Comparison of ENCODE assay signal across 11 mouse cellular contexts in the genomic region with DNA sequence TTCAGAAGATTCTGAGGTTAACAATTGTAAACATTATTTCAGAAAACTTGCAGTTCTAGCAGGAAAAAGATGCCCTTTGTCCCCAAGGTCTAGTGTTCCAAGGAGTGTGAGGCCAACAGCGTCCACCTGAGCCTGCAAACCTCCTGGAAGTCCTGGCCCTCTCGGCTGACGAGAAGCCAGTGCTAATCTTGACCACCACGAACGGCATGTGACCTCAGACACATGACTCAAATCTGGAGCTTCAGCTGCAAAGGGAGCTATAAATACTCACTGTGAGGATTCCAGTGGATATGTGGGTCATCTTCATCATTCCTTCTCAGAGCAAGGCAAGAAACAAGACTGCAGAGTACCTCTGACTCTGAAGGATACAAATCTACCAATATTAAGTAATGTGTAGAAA. TPM values are rescaled to one million over a fixed set of nuclear protein-coding genes. Genes with fewer than 3 reads are reported as not detected.
DNase-seq lines count a peak whose midpoint lies in the region; ATAC-seq and TF ChIP-seq lines count a peak whose summit lies in the region.
"Had no signal": no experiment of that assay in that cellular context is flagged by ENCODE, and none has a peak within 500 bp of the region (broad histone marks: within the 10 kb centered on the region; RNA-seq: fewer than 3 reads in every experiment).

No protein-coding gene starts in this region.

- no peaks in the 10 kb centered on the region for H3K9me3 ChIP-seq in liver, postnatal 0 days (ENCODE audit: low read length)
- H3K9me3 ChIP-seq in heart, embryonic 13.5 days: no peaks in the 10 kb centered on the region
- H3K9me3 ChIP-seq in hindbrain, embryonic 14.5 days (ENCODE audit: control insufficient read depth, low read length): no peaks in the 10 kb centered on the region
- H3K9me3 ChIP-seq: limb, embryonic 12.5 days; lung, embryonic 15.5 days; midbrain, embryonic 13.5 days; neural tube, embryonic 12.5 days had no signal

- no peak overlapping the region for H3K27ac ChIP-seq in liver, adult 2 months (replicated peaks; ENCODE audit: insufficient read depth, low read depth, low read length)
- no peak overlapping the region for H3K27ac ChIP-seq in liver, postnatal 0 days (ENCODE audit: low read depth)
- H3K27ac ChIP-seq in heart, embryonic 13.5 days (replicated peaks): peak overlapping the region; percentile 79
- no peak overlapping the region for H3K27ac ChIP-seq in hindbrain, embryonic 14.5 days
- H3K27ac ChIP-seq: limb, embryonic 12.5 days; lung, embryonic 15.5 days; midbrain, embryonic 13.5 days; neural tube, embryonic 12.5 days had no signal

- H3K79me2 ChIP-seq in liver, adult 2 months (ENCODE audit: control insufficient read depth, insufficient read depth, low read length): no peaks in the 10 kb centered on the region

- H3K4me3 ChIP-seq in liver, adult 2 months (ENCODE audit: insufficient read depth, low read depth, low read length): no peak overlapping the region
- H3K4me3 ChIP-seq in liver, postnatal 0 days (ENCODE audit: low read depth, low read length): no peak overlapping the region
- H3K4me3 ChIP-seq in heart, embryonic 13.5 days: no peak overlapping the region
- H3K4me3 ChIP-seq in hindbrain, embryonic 14.5 days (replicated peaks; ENCODE audit: low read length): no peak overlapping the region
- H3K4me3 ChIP-seq: limb, embryonic 12.5 days; lung, embryonic 15.5 days; midbrain, embryonic 13.5 days; neural tube, embryonic 12.5 days had no signal

- 72% methylated on average over 5 of the region's 5 CpGs for WGBS in liver, adult 2 months
- 60% methylated on average over 5 of the region's 5 CpGs for WGBS in liver, postnatal 0 days (ENCODE audit: insufficient replicate concordance)
- 24% methylated on average over 5 of the region's 5 CpGs for WGBS in heart, embryonic 13.5 days
- WGBS in hindbrain, embryonic 14.5 days: 89% methylated on average over 5 of the region's 5 CpGs

- no peak overlapping the region for H3K4me2 ChIP-seq in liver, postnatal 0 days (ENCODE audit: low read depth, low read length)
- peak overlapping the region; percentile 30 for H3K4me2 ChIP-seq in heart, embryonic 13.5 days
- H3K4me2 ChIP-seq in hindbrain, embryonic 14.5 days (replicated peaks): no peak overlapping the region
- H3K4me2 ChIP-seq: limb, embryonic 12.5 days; lung, embryonic 15.5 days; midbrain, embryonic 13.5 days; neural tube, embryonic 12.5 days had no signal

- no peak for ATAC-seq in liver, postnatal 0 days
- ATAC-seq in heart, embryonic 13.5 days (ENCODE audit: extremely low read depth, insufficient number of reproducible peaks, low FRiP score, low TSS enrichment): no peak
- ATAC-seq in hindbrain, embryonic 14.5 days (ENCODE audit: low FRiP score): no peak
- ATAC-seq: midbrain, embryonic 13.5 days had no signal

- TF ChIP-seq CTCF in liver, adult 2 months (IDR thresholded peaks at IDR 0.05; ENCODE audit: low read depth, low read length): no peak
- TF ChIP-seq CTCF in liver, postnatal 0 days (IDR thresholded peaks at IDR 0.05; ENCODE audit: low read depth): no peak

- no peak for TF ChIP-seq EP300 in liver, postnatal 0 days (IDR thresholded peaks at IDR 0.05; ENCODE audit: low read depth)

- peak; percentile 17 for DNase-seq in liver, adult 2 months (ENCODE audit: extremely low read depth, low read depth, low spot score)
- no peak for DNase-seq in liver, postnatal 0 days
- DNase-seq in kidney, adult 8-10 months: peak; percentile 90 to 91
- no peak for DNase-seq in adrenal gland, postnatal 36 days
- no peak for DNase-seq in adipocyte (ENCODE audit: low spot score)
- DNase-seq in hindbrain, embryonic 14.5 days (ENCODE audit: low spot score): no peak

- H3K27me3 ChIP-seq in liver, adult 2 months (ENCODE audit: control insufficient read depth, insufficient read depth, low read length): no peaks in the 10 kb centered on the region
- H3K27me3 ChIP-seq in liver, postnatal 0 days (ENCODE audit: insufficient read depth, low read length): no peaks in the 10 kb centered on the region
- H3K27me3 ChIP-seq in heart, embryonic 13.5 days (replicated peaks): no peaks in the 10 kb centered on the region
- H3K27me3 ChIP-seq in hindbrain, embryonic 14.5 days (ENCODE audit: control insufficient read depth, insufficient read depth, low read length): no peaks in the 10 kb centered on the region
- H3K27me3 ChIP-seq: limb, embryonic 12.5 days; lung, embryonic 15.5 days; midbrain, embryonic 13.5 days; neural tube, embryonic 12.5 days had no signal

- no peaks in the 10 kb centered on the region; the same call in 1 of the 2 replicates for H3K36me3 ChIP-seq in liver, adult 2 months (ENCODE audit: control insufficient read depth, insufficient read depth, low read length)
- no peaks in the 10 kb centered on the region; the same call in 1 of the 2 replicates for H3K36me3 ChIP-seq in liver, postnatal 0 days (replicated peaks; ENCODE audit: insufficient read depth, low read length)
- peaks cover 33% of the 10 kb centered on the region for H3K36me3 ChIP-seq in heart, embryonic 13.5 days
- H3K36me3 ChIP-seq in hindbrain, embryonic 14.5 days (replicated peaks; ENCODE audit: control insufficient read depth, insufficient read depth): peaks cover 52% of the 10 kb centered on the region

- no peak for TF ChIP-seq POLR2A in liver, adult 2 months (IDR thresholded peaks at IDR 0.05; ENCODE audit: extremely low read depth, insufficient read depth, low read length)

- H3K4me1 ChIP-seq in liver, adult 2 months (ENCODE audit: control insufficient read depth, insufficient read depth, low read length): peaks cover 6% of the 10 kb centered on the region; the same call in 1 of the 2 replicates
- peaks cover 9% of the 10 kb centered on the region for H3K4me1 ChIP-seq in liver, postnatal 0 days (ENCODE audit: insufficient read depth)
- H3K4me1 ChIP-seq in heart, embryonic 13.5 days: peaks cover 38% of the 10 kb centered on the region
- H3K4me1 ChIP-seq in hindbrain, embryonic 14.5 days (replicated peaks; ENCODE audit: control insufficient read depth, insufficient read depth, low read length): no peaks in the 10 kb centered on the region
- H3K4me1 ChIP-seq: limb, embryonic 12.5 days; lung, embryonic 15.5 days; midbrain, embryonic 13.5 days; neural tube, embryonic 12.5 days had no signal

- no peak overlapping the region for H3K9ac ChIP-seq in liver, adult 2 months (ENCODE audit: low read depth, low read length)
- H3K9ac ChIP-seq in liver, postnatal 0 days (replicated peaks): no peak overlapping the region
- no peak overlapping the region for H3K9ac ChIP-seq in heart, embryonic 13.5 days
- H3K9ac ChIP-seq in hindbrain, embryonic 14.5 days: no peak overlapping the region
- H3K9ac ChIP-seq: limb, embryonic 12.5 days; lung, embryonic 15.5 days; midbrain, embryonic 13.5 days; neural tube, embryonic 12.5 days had no signal

RNA-seq across cellular contexts. Expression of a gene that starts 32.4 kb away (rescaled TPM):
- total RNA-seq in liver, adult 2 months (2014; rRNA removed): 1.8 and 3.0 TPM in 2 replicates
- polyA plus RNA-seq in liver, adult 2 months (2012; rRNA removed): 16.8 and 23.3 TPM in 2 replicates
- polyA plus RNA-seq in liver, postnatal 0 days (2015; fragmentation: Nextera tagmentation; extraction: Ambion mirVana): 6.6 and 8.3 TPM in 2 replicates
- polyA plus RNA-seq in heart, embryonic 13.5 days (2015; fragmentation: Nextera tagmentation; extraction: Ambion mirVana): 9.3 and 10.6 TPM in 2 replicates
- 10 to 100 TPM; 16.7 to 23.8 TPM for total RNA-seq in adrenal gland, postnatal 36 days (2021)
- 21.5 and 27.5 TPM in 2 replicates for polyA plus RNA-seq in hindbrain, embryonic 14.5 days (2014; fragmentation: Nextera tagmentation; extraction: Ambion mirVana)

RNA-seq across cellular contexts. Expression of a gene that starts 51.4 kb away (rescaled TPM):
- total RNA-seq in liver, adult 2 months (2014; rRNA removed): 4.6 and 7.7 TPM in 2 replicates
- polyA plus RNA-seq in liver, adult 2 months (2012; rRNA removed): 11.1 and 13.2 TPM in 2 replicates
- polyA plus RNA-seq in liver, postnatal 0 days (2015; fragmentation: Nextera tagmentation; extraction: Ambion mirVana): 1.7 TPM in 2 replicates
- 11.0 and 12.3 TPM in 2 replicates for polyA plus RNA-seq in heart, embryonic 13.5 days (2015; fragmentation: Nextera tagmentation; extraction: Ambion mirVana)
- 10 to 100 TPM; 17.9 to 21.9 TPM for total RNA-seq in adrenal gland, postnatal 36 days (2021)
- polyA plus RNA-seq in hindbrain, embryonic 14.5 days (2014; fragmentation: Nextera tagmentation; extraction: Ambion mirVana): 27.4 and 29.5 TPM in 2 replicates

Comparison
In these comparisons a context has a peak if more than half of its experiments do, and no peak if none do; other contexts are left out.
1. DNase-seq: peak in liver, adult 2 months (single experiment) and kidney, adult 8-10 months (2 of 2); none in liver, postnatal 0 days (single experiment), adrenal gland, postnatal 36 days (0 of 2), adipocyte (single experiment) and hindbrain, embryonic 14.5 days (single experiment).